In genomic region chr12:76256114-76256843, GRCm38 (mm10) we compare ENCODE assay signal across 8 mouse cellular contexts. TPM values are rescaled to one million over a fixed set of nuclear protein-coding genes. Genes with fewer than 3 reads are reported as not detected.
DNase-seq lines count a peak whose midpoint lies in the region; ATAC-seq lines count a peak whose summit lies in the region.

No protein-coding gene starts in this region.

- H3K9ac ChIP-seq in forebrain, embryonic 12.5 days: peak overlapping the region; percentile 66
- H3K9ac ChIP-seq in lung, embryonic 16.5 days (ENCODE audit: low read length): peak overlapping the region; percentile 76

- H3K27me3 ChIP-seq in forebrain, embryonic 12.5 days: peaks cover 4% of the 10 kb centered on the region; the same call in 1 of the 2 replicates
- no peaks in the 10 kb centered on the region for H3K27me3 ChIP-seq in lung, embryonic 16.5 days (ENCODE audit: control insufficient read depth, insufficient read depth, low read depth, low read length)

- peak; percentile 22 for DNase-seq in urinary bladder, postnatal 14 days (ENCODE audit: low spot score)
- DNase-seq in urinary bladder, postnatal 4 days (ENCODE audit: low spot score in 2 of 2): no peak
- peak; percentile 73 for DNase-seq in kidney, adult 18-20 months
- peak; percentile 13 for DNase-seq in spleen, adult 12 weeks (ENCODE audit: low spot score)
- DNase-seq in layer of hippocampus, adult 18-20 months (ENCODE audit: low spot score in 2 of 2): no peak
- no peak for DNase-seq in layer of hippocampus, adult 9-11 months

- H3K4me3 ChIP-seq in forebrain, embryonic 12.5 days (replicated peaks): peak overlapping the region; percentile 58
- H3K4me3 ChIP-seq in lung, embryonic 16.5 days (ENCODE audit: low read length): peak overlapping the region; percentile 80

- 7% methylated on average over 17 of the region's 17 CpGs for WGBS in forebrain, embryonic 12.5 days
- WGBS in lung, embryonic 16.5 days: 7% methylated on average over 17 of the region's 17 CpGs

- no peaks in the 10 kb centered on the region for H3K9me3 ChIP-seq in forebrain, embryonic 12.5 days
- H3K9me3 ChIP-seq in lung, embryonic 16.5 days (ENCODE audit: control insufficient read depth, low read length): no peaks in the 10 kb centered on the region

- ATAC-seq in forebrain, embryonic 12.5 days (ENCODE audit: low FRiP score): no peak
- ATAC-seq in lung, embryonic 16.5 days (ENCODE audit: low read depth): no peak

- no peaks in the 10 kb centered on the region for H3K36me3 ChIP-seq in forebrain, embryonic 12.5 days (replicated peaks)
- no peaks in the 10 kb centered on the region for H3K36me3 ChIP-seq in lung, embryonic 16.5 days (ENCODE audit: control insufficient read depth, insufficient read depth, low read length)

- H3K4me1 ChIP-seq in forebrain, embryonic 12.5 days: peaks cover 11% of the 10 kb centered on the region
- peaks cover 13% of the 10 kb centered on the region for H3K4me1 ChIP-seq in lung, embryonic 16.5 days (replicated peaks; ENCODE audit: control insufficient read depth, insufficient read depth, low read length)

- no peak overlapping the region for H3K27ac ChIP-seq in forebrain, embryonic 12.5 days
- peak overlapping the region; percentile 77 for H3K27ac ChIP-seq in lung, embryonic 16.5 days (ENCODE audit: low read length)

- peak overlapping the region; percentile 94 for H3K4me2 ChIP-seq in forebrain, embryonic 12.5 days
- peak overlapping the region; percentile 96 for H3K4me2 ChIP-seq in lung, embryonic 16.5 days (ENCODE audit: low read depth, low read length)

RNA-seq across cellular contexts. Expression of gene Mthfd1, which starts 1.2 kb away (rescaled TPM):
- polyA plus RNA-seq in forebrain, embryonic 12.5 days (2016; fragmentation: Nextera tagmentation; extraction: Ambion mirVana): 64.0 and 67.6 TPM in 2 replicates
- 92.9 and 93.2 TPM in 2 replicates for polyA plus RNA-seq in lung, embryonic 16.5 days (2015; fragmentation: Nextera tagmentation; extraction: Ambion mirVana)
- 10 to 100 TPM; 42.6 to 46.1 TPM for total RNA-seq in layer of hippocampus, adult 18-20 months (2021)

RNA-seq across cellular contexts. Expression of gene Tex21, which starts 9.7 kb away (rescaled TPM):
- polyA plus RNA-seq in forebrain, embryonic 12.5 days (2016; fragmentation: Nextera tagmentation; extraction: Ambion mirVana): not detected in 2 replicates
- not detected in 2 replicates for polyA plus RNA-seq in lung, embryonic 16.5 days (2015; fragmentation: Nextera tagmentation; extraction: Ambion mirVana)
- not detected for total RNA-seq in layer of hippocampus, adult 18-20 months (2021)

Comparison
In these comparisons a context has a peak if more than half of its experiments do, and no peak if none do; other contexts are left out.
1. DNase-seq: peak in urinary bladder, postnatal 14 days (single experiment), kidney, adult 18-20 months (single experiment) and spleen, adult 12 weeks (single experiment); none in urinary bladder, postnatal 4 days (0 of 2), layer of hippocampus, adult 18-20 months (0 of 2) and layer of hippocampus, adult 9-11 months (single experiment).